Mouse (Mus musculus): ENCODE measurements around the gene Mbd5. TPM values are rescaled to one million over a fixed set of nuclear protein-coding genes. Genes with fewer than 3 reads are reported as not detected.

Gene Mbd5
- polyA plus RNA-seq, 1 experiment from 2014 or later: 19.2 TPM

GRCm38 (mm10) chr2:49108906-49109305, 159.6 kb downstream of the Mbd5 start:
- Histone ChIP-seq H3K9ac (ENCODE audit: low read depth, low read length) (no peak overlapping the region), H3K9me3 (replicated peaks; ENCODE audit: control insufficient read depth, low read length) (no peaks in the 10 kb centered on the region), H3K27me3 (ENCODE audit: control insufficient read depth, insufficient read depth, low read length) (no peaks in the 10 kb centered on the region), H3K4me2 (no peak overlapping the region), H3K4me1 (ENCODE audit: control insufficient read depth, insufficient read depth, low read length) (no peaks in the 10 kb centered on the region), H3K27ac (ENCODE audit: low read depth, low read length) (no peak overlapping the region), H3K36me3 (ENCODE audit: control insufficient read depth, insufficient read depth, low read length) (no peaks in the 10 kb centered on the region), H3K4me3 (ENCODE audit: low read depth, low read length) (no peak overlapping the region)
- no peak for ATAC-seq (replicated peaks; ENCODE audit: insufficient number of reproducible peaks, low FRiP score, low TSS enrichment)

DNA sequence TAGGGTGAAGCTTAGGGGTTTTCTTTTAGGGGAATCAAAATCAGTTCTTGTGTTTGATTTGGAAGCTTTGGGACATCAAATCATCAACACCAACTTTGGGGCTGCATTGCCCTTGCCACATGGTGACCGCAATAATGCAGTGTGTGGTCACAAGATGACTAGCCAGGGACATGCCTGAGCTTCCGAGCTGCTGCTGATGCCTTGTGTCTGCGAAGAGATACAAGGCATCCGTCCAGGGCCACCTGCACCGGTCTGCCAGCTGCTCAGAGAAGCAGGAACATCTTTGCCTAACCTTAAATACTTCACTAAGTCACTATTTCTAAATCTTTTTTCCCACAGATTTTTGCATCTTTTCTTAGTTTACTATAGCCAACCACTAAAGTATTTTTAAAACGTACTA, 170.6 kb downstream of the Mbd5 start:
- no peaks in the 10 kb centered on the region for H3K9me3 ChIP-seq (replicated peaks; ENCODE audit: control insufficient read depth, low read length)
- no peaks in the 10 kb centered on the region for H3K36me3 ChIP-seq (ENCODE audit: control insufficient read depth, insufficient read depth, low read length)
- H3K9ac ChIP-seq (ENCODE audit: low read depth, low read length): no peak overlapping the region
- no peaks in the 10 kb centered on the region for H3K4me1 ChIP-seq (ENCODE audit: control insufficient read depth, insufficient read depth, low read length)
- no peak overlapping the region for H3K4me3 ChIP-seq (ENCODE audit: low read depth, low read length)
- H3K27ac ChIP-seq (ENCODE audit: low read depth, low read length): no peak overlapping the region
- no peaks in the 10 kb centered on the region for H3K27me3 ChIP-seq (ENCODE audit: control insufficient read depth, insufficient read depth, low read length)
- no peak for ATAC-seq (replicated peaks; ENCODE audit: insufficient number of reproducible peaks, low FRiP score, low TSS enrichment)
- 90% methylated on average over 6 of the region's 6 CpGs for WGBS (ENCODE audit: insufficient replicate concordance)
- H3K4me2 ChIP-seq: no peak overlapping the region

DNA sequence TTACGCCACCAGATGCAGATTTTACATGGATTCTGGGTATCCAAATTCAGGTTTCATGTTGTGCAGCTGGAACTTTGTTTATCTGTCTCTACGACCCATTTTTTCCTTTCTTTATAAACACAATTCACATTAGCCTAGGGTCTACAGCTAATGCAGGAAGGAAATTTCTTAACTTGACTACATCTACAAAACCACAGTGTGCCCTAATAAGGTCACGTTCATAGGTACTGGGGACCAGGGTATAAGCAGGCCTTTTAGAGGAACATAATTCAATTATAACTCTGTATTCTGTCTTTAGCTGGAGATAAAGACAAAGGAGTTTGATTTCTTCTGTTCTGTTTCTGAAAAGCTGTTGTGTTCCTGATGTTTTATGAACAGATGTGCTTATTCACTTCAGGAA, 172.3 kb downstream of the Mbd5 start:
- Histone ChIP-seq H3K4me2 (no peak overlapping the region), H3K9me3 (replicated peaks; ENCODE audit: control insufficient read depth, low read length) (no peaks in the 10 kb centered on the region), H3K36me3 (ENCODE audit: control insufficient read depth, insufficient read depth, low read length) (no peaks in the 10 kb centered on the region), H3K4me1 (ENCODE audit: control insufficient read depth, insufficient read depth, low read length) (no peaks in the 10 kb centered on the region), H3K9ac (ENCODE audit: low read depth, low read length) (no peak overlapping the region), H3K27ac (ENCODE audit: low read depth, low read length) (no peak overlapping the region), H3K4me3 (ENCODE audit: low read depth, low read length) (no peak overlapping the region), H3K27me3 (ENCODE audit: control insufficient read depth, insufficient read depth, low read length) (no peaks in the 10 kb centered on the region)
- 84% methylated on average over 3 of the region's 3 CpGs for WGBS (ENCODE audit: insufficient replicate concordance)
- no peak for ATAC-seq (replicated peaks; ENCODE audit: insufficient number of reproducible peaks, low FRiP score, low TSS enrichment)

- 69% methylated on average over 3 of the region's 3 CpGs for WGBS (ENCODE audit: insufficient replicate concordance)
- ATAC-seq (replicated peaks; ENCODE audit: insufficient number of reproducible peaks, low FRiP score, low TSS enrichment): no peak
- Histone ChIP-seq H3K4me1 (ENCODE audit: control insufficient read depth, insufficient read depth, low read length) (no peaks in the 10 kb centered on the region), H3K9ac (ENCODE audit: low read depth, low read length) (no peak overlapping the region), H3K9me3 (replicated peaks; ENCODE audit: control insufficient read depth, low read length) (no peaks in the 10 kb centered on the region), H3K27me3 (ENCODE audit: control insufficient read depth, insufficient read depth, low read length) (no peaks in the 10 kb centered on the region), H3K27ac (ENCODE audit: low read depth, low read length) (no peak overlapping the region), H3K4me2 (no peak overlapping the region), H3K4me3 (ENCODE audit: low read depth, low read length) (no peak overlapping the region), H3K36me3 (ENCODE audit: control insufficient read depth, insufficient read depth, low read length) (no peaks in the 10 kb centered on the region)
These were observed 192.9 kb downstream of the Mbd5 start for GRCm38 (mm10) chr2:49142186-49142585.

- no peaks in the 10 kb centered on the region for H3K36me3 ChIP-seq (ENCODE audit: control insufficient read depth, insufficient read depth, low read length)
- H3K27me3 ChIP-seq (ENCODE audit: control insufficient read depth, insufficient read depth, low read length): no peaks in the 10 kb centered on the region
- no peak overlapping the region for H3K9ac ChIP-seq (ENCODE audit: low read depth, low read length)
- H3K4me2 ChIP-seq: no peak overlapping the region
- no peaks in the 10 kb centered on the region for H3K4me1 ChIP-seq (ENCODE audit: control insufficient read depth, insufficient read depth, low read length)
- H3K9me3 ChIP-seq (replicated peaks; ENCODE audit: control insufficient read depth, low read length): no peaks in the 10 kb centered on the region
- 74% methylated on average over 1 of the region's 1 CpGs for WGBS (ENCODE audit: insufficient replicate concordance)
- ATAC-seq (replicated peaks; ENCODE audit: insufficient number of reproducible peaks, low FRiP score, low TSS enrichment): no peak
- H3K27ac ChIP-seq (ENCODE audit: low read depth, low read length): no peak overlapping the region
- no peak overlapping the region for H3K4me3 ChIP-seq (ENCODE audit: low read depth, low read length)
These were observed 204.3 kb downstream of the Mbd5 start for GRCm38 (mm10) chr2:49153649-49154048.

GRCm38 (mm10) chr2:49160232-49160947, 211.1 kb downstream of the Mbd5 start:
- Histone ChIP-seq H3K27ac (ENCODE audit: low read depth, low read length) (no peak overlapping the region), H3K9ac (ENCODE audit: low read depth, low read length) (no peak overlapping the region), H3K4me3 (ENCODE audit: low read depth, low read length) (no peak overlapping the region), H3K4me1 (ENCODE audit: control insufficient read depth, insufficient read depth, low read length) (no peaks in the 10 kb centered on the region), H3K27me3 (ENCODE audit: control insufficient read depth, insufficient read depth, low read length) (no peaks in the 10 kb centered on the region), H3K9me3 (replicated peaks; ENCODE audit: control insufficient read depth, low read length) (no peaks in the 10 kb centered on the region), H3K36me3 (ENCODE audit: control insufficient read depth, insufficient read depth, low read length) (no peaks in the 10 kb centered on the region), H3K4me2 (no peak overlapping the region)
- ATAC-seq (replicated peaks; ENCODE audit: insufficient number of reproducible peaks, low FRiP score, low TSS enrichment): no peak
- WGBS (ENCODE audit: insufficient replicate concordance): 78% methylated on average over 5 of the region's 5 CpGs

GRCm38 (mm10) chr2:49169766-49170165, 220.5 kb downstream of the Mbd5 start:
- 89% methylated on average over 3 of the region's 3 CpGs for WGBS (ENCODE audit: insufficient replicate concordance)
- no peaks in the 10 kb centered on the region for H3K27me3 ChIP-seq (ENCODE audit: control insufficient read depth, insufficient read depth, low read length)
- no peak overlapping the region for H3K4me2 ChIP-seq
- no peaks in the 10 kb centered on the region for H3K4me1 ChIP-seq (ENCODE audit: control insufficient read depth, insufficient read depth, low read length)
- no peaks in the 10 kb centered on the region for H3K9me3 ChIP-seq (replicated peaks; ENCODE audit: control insufficient read depth, low read length)
- ATAC-seq (replicated peaks; ENCODE audit: insufficient number of reproducible peaks, low FRiP score, low TSS enrichment): no peak
- H3K36me3 ChIP-seq (ENCODE audit: control insufficient read depth, insufficient read depth, low read length): no peaks in the 10 kb centered on the region
- no peak overlapping the region for H3K9ac ChIP-seq (ENCODE audit: low read depth, low read length)
- H3K27ac ChIP-seq (ENCODE audit: low read depth, low read length): no peak overlapping the region
- no peak overlapping the region for H3K4me3 ChIP-seq (ENCODE audit: low read depth, low read length)

DNA sequence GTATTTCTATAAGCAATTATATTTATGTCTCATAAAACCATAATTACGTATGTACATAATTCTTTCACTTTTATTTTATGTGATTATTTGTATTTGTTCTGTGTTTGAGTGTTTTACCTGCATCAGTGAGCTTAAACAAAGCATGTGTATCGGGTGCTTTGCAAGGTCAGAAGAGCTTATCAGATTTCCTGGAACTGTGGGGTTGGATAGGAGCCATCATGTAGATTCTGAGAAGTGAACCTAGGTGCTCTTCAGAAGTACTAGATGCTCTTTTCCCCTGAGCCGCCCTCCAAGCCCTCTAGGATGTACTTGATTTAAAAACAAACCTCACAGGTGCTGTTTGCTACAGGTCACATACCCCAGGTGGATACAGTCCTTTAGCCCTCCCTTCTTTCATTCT, 227.7 kb downstream of the Mbd5 start:
- WGBS (ENCODE audit: insufficient replicate concordance): 81% methylated on average over 3 of the region's 3 CpGs
- Histone ChIP-seq H3K4me3 (ENCODE audit: low read depth, low read length) (no peak overlapping the region), H3K27ac (ENCODE audit: low read depth, low read length) (no peak overlapping the region), H3K4me1 (ENCODE audit: control insufficient read depth, insufficient read depth, low read length) (no peaks in the 10 kb centered on the region), H3K36me3 (ENCODE audit: control insufficient read depth, insufficient read depth, low read length) (no peaks in the 10 kb centered on the region), H3K4me2 (no peak overlapping the region), H3K9ac (ENCODE audit: low read depth, low read length) (no peak overlapping the region), H3K9me3 (replicated peaks; ENCODE audit: control insufficient read depth, low read length) (no peaks in the 10 kb centered on the region), H3K27me3 (ENCODE audit: control insufficient read depth, insufficient read depth, low read length) (no peaks in the 10 kb centered on the region)
- ATAC-seq (replicated peaks; ENCODE audit: insufficient number of reproducible peaks, low FRiP score, low TSS enrichment): no peak

GRCm38 (mm10) chr2:49190984-49191383, 241.7 kb downstream of the Mbd5 start:
- Histone ChIP-seq H3K9ac (ENCODE audit: low read depth, low read length) (no peak overlapping the region), H3K9me3 (replicated peaks; ENCODE audit: control insufficient read depth, low read length) (no peaks in the 10 kb centered on the region), H3K4me1 (ENCODE audit: control insufficient read depth, insufficient read depth, low read length) (no peaks in the 10 kb centered on the region), H3K27me3 (ENCODE audit: control insufficient read depth, insufficient read depth, low read length) (no peaks in the 10 kb centered on the region), H3K27ac (ENCODE audit: low read depth, low read length) (no peak overlapping the region), H3K4me2 (no peak overlapping the region), H3K36me3 (ENCODE audit: control insufficient read depth, insufficient read depth, low read length) (no peaks in the 10 kb centered on the region), H3K4me3 (ENCODE audit: low read depth, low read length) (no peak overlapping the region)
- WGBS (ENCODE audit: insufficient replicate concordance): 74% methylated on average over 2 of the region's 2 CpGs
- no peak for ATAC-seq (replicated peaks; ENCODE audit: insufficient number of reproducible peaks, low FRiP score, low TSS enrichment)
